Mouse (Mus musculus): ENCODE data around the gene Ltbp2. TPM values are rescaled to one million over a fixed set of nuclear protein-coding genes. Genes with fewer than 3 reads are reported as not detected.

The Ltbp2 gene
- total RNA-seq, 2 experiments from 2014 or later: 0.41 to 0.52 TPM

Other genes starting within 250 kb of the Ltbp2 start
- under 1 TPM in 1 of 2 experiments, not detected in 1; 0.47 TPM for gene Vrtn, start 235.5 kb downstream of the Ltbp2 start, total RNA-seq (2021)
- 10 to 100 TPM; 23.0 to 27.6 TPM for gene Syndig1l, start 177.7 kb downstream of the Ltbp2 start, total RNA-seq (2021)
- 10 to 100 TPM; 28.4 to 28.8 TPM for gene Npc2, start 103.4 kb downstream of the Ltbp2 start, total RNA-seq (2021)
- gene Isca2, start 103.3 kb downstream of the Ltbp2 start, total RNA-seq (2021): 10 to 100 TPM; 52.5 to 58.6 TPM
- gene Fcf1, start 94.4 kb upstream of the Ltbp2 start, total RNA-seq (2021): 10 to 100 TPM; 30.1 to 34.3 TPM
- 100 to 1,000 TPM in 1 of 2 experiments, 10 to 100 TPM in 1; 96.2 to 112 TPM for gene Arel1, start 94.4 kb upstream of the Ltbp2 start, total RNA-seq (2021)
- gene Ylpm1, start 119.8 kb upstream of the Ltbp2 start, total RNA-seq (2021): 100 to 1,000 TPM in 1 of 2 experiments, 10 to 100 TPM in 1; 94.2 to 141 TPM
- gene Prox2, start 234.2 kb upstream of the Ltbp2 start, total RNA-seq (2021): 1 to 10 TPM; 1.8 to 2.8 TPM
- 100 to 1,000 TPM; 144 to 163 TPM for gene Dlst, start 234.3 kb upstream of the Ltbp2 start, total RNA-seq (2021)

Measured in left cerebral cortex, postnatal 36 days (tissue).